In genomic region chr3:55612459-55613115, GRCm38 (mm10) we compare ENCODE assay signal across 21 mouse cellular contexts.
DNase-seq lines count a peak whose midpoint lies in the region; ATAC-seq and TF ChIP-seq lines count a peak whose summit lies in the region.
"Had no signal": no experiment of that assay in that cellular context is flagged by ENCODE, and none has a peak within 500 bp of the region (broad histone marks: within the 10 kb centered on the region; RNA-seq: fewer than 3 reads in every experiment).

No protein-coding gene starts in this region.

- no peak for TF ChIP-seq CTCF in lung, embryonic 14.5 days (IDR thresholded peaks at IDR 0.05; ENCODE audit: low read depth)
- no peak for TF ChIP-seq CTCF in lung, postnatal 0 days (IDR thresholded peaks at IDR 0.05)
- TF ChIP-seq CTCF in kidney, adult 2 months (conservative IDR thresholded peaks at IDR 0.05; ENCODE audit: insufficient read depth, insufficient read length, low read depth, low read length), result no peak

- H3K27me3 ChIP-seq in lung, embryonic 14.5 days (ENCODE audit: insufficient read depth, low read length), result no peaks in the 10 kb centered on the region
- no peaks in the 10 kb centered on the region for H3K27me3 ChIP-seq in lung, postnatal 0 days (replicated peaks; ENCODE audit: insufficient read depth, low read length)
- H3K27me3 ChIP-seq in embryonic facial prominence, embryonic 14.5 days (replicated peaks; ENCODE audit: control insufficient read depth, insufficient read depth, low read length), result no peaks in the 10 kb centered on the region
- H3K27me3 ChIP-seq in limb, embryonic 14.5 days (ENCODE audit: control insufficient read depth, insufficient read depth, low read length), result no peaks in the 10 kb centered on the region
- H3K27me3 ChIP-seq in kidney, adult 2 months (replicated peaks; ENCODE audit: control insufficient read depth, insufficient read depth, low read length), result no peaks in the 10 kb centered on the region
- H3K27me3 ChIP-seq: heart, embryonic 12.5 days; liver, embryonic 13.5 days; stomach, embryonic 15.5 days had no signal

- no peak overlapping the region for H3K4me3 ChIP-seq in lung, embryonic 14.5 days (ENCODE audit: low read depth, low read length)
- H3K4me3 ChIP-seq in lung, postnatal 0 days (ENCODE audit: low read depth, low read length), result no peak overlapping the region
- H3K4me3 ChIP-seq in embryonic facial prominence, embryonic 14.5 days (ENCODE audit: low read depth, low read length), result no peak overlapping the region
- no peak overlapping the region for H3K4me3 ChIP-seq in limb, embryonic 14.5 days (replicated peaks; ENCODE audit: low read length)
- H3K4me3 ChIP-seq in kidney, adult 2 months (ENCODE audit: insufficient read depth, low read depth, low read length), result no peak overlapping the region
- H3K4me3 ChIP-seq: gastrocnemius, adult 2 months; heart, embryonic 12.5 days; layer of hippocampus, adult 2 months; liver, embryonic 13.5 days; stomach, embryonic 15.5 days had no signal

- H3K9me3 ChIP-seq in lung, embryonic 14.5 days (ENCODE audit: low read depth, low read length), result no peaks in the 10 kb centered on the region
- H3K9me3 ChIP-seq in lung, postnatal 0 days (ENCODE audit: low read length), result no peaks in the 10 kb centered on the region
- no peaks in the 10 kb centered on the region for H3K9me3 ChIP-seq in embryonic facial prominence, embryonic 14.5 days (ENCODE audit: control insufficient read depth, low read length)
- H3K9me3 ChIP-seq in limb, embryonic 14.5 days (ENCODE audit: control insufficient read depth, low read length), result no peaks in the 10 kb centered on the region
- H3K9me3 ChIP-seq: heart, embryonic 12.5 days; liver, embryonic 13.5 days; stomach, embryonic 15.5 days had no signal

- DNase-seq in lung, embryonic 14.5 days, result peak; percentile 21
- DNase-seq in lung, postnatal 0 days (ENCODE audit: low spot score), result no peak
- peak; percentile 70 for DNase-seq in embryo, embryonic 11 days
- DNase-seq in embryonic facial prominence, embryonic 14.5 days (ENCODE audit: low spot score), result peak; percentile 91
- peak; percentile 35 for DNase-seq in limb, embryonic 14.5 days (ENCODE audit: low spot score)
- no peak for DNase-seq in adipocyte (ENCODE audit: low spot score)
- no peak for DNase-seq in kidney, adult 2 months
- DNase-seq: adrenal gland, adult 2 months; cerebellum, adult 9-11 months; forebrain, postnatal 0 days; gastrocnemius, adult 2 months; kidney, adult 18-20 months; kidney, postnatal 14 days; layer of hippocampus, postnatal 36 days; liver, embryonic 13.5 days; thymus, adult 18-20 months had no signal

- no peaks in the 10 kb centered on the region for H3K36me3 ChIP-seq in lung, embryonic 14.5 days (ENCODE audit: insufficient read depth)
- H3K36me3 ChIP-seq in lung, postnatal 0 days (ENCODE audit: insufficient read depth, low read length), result no peaks in the 10 kb centered on the region
- no peaks in the 10 kb centered on the region for H3K36me3 ChIP-seq in embryonic facial prominence, embryonic 14.5 days (ENCODE audit: control insufficient read depth, insufficient read depth, low read length)
- H3K36me3 ChIP-seq in limb, embryonic 14.5 days (ENCODE audit: control insufficient read depth, insufficient read depth, low read length), result no peaks in the 10 kb centered on the region
- no peaks in the 10 kb centered on the region for H3K36me3 ChIP-seq in kidney, adult 2 months (ENCODE audit: control insufficient read depth, insufficient read depth, low read length)
- H3K36me3 ChIP-seq: heart, embryonic 12.5 days; liver, embryonic 13.5 days; stomach, embryonic 15.5 days had no signal

- no peak overlapping the region for H3K4me2 ChIP-seq in lung, embryonic 14.5 days
- no peak overlapping the region for H3K4me2 ChIP-seq in lung, postnatal 0 days (replicated peaks; ENCODE audit: low read depth, low read length)
- peak overlapping the region; percentile 35 for H3K4me2 ChIP-seq in embryonic facial prominence, embryonic 14.5 days (ENCODE audit: low read depth, low read length)
- no peak overlapping the region; the same call in 1 of the 2 replicates for H3K4me2 ChIP-seq in limb, embryonic 14.5 days (replicated peaks; ENCODE audit: low read depth, low read length, severe bottlenecking)
- H3K4me2 ChIP-seq: heart, embryonic 12.5 days; liver, embryonic 13.5 days; stomach, embryonic 15.5 days had no signal

- ATAC-seq in lung, embryonic 14.5 days (ENCODE audit: insufficient read depth), result peak; percentile 65
- ATAC-seq in lung, postnatal 0 days, result no peak
- ATAC-seq in embryonic facial prominence, embryonic 14.5 days (ENCODE audit: low read depth), result peak; percentile 91
- 0 out of 2 replicates have a peak, but pooled peaks have one; percentile 26 for ATAC-seq in limb, embryonic 14.5 days (ENCODE audit: low FRiP score, low read depth)
- ATAC-seq: forebrain, postnatal 0 days; hindbrain, postnatal 0 days; midbrain, embryonic 16.5 days had no signal

- WGBS in lung, embryonic 14.5 days, result 29% methylated on average over 5 of the region's 5 CpGs
- WGBS in lung, postnatal 0 days, result 38% methylated on average over 5 of the region's 5 CpGs
- 10% methylated on average over 5 of the region's 5 CpGs for WGBS in embryonic facial prominence, embryonic 14.5 days
- WGBS in limb, embryonic 14.5 days, result 14% methylated on average over 5 of the region's 5 CpGs
- 50% methylated on average over 5 of the region's 5 CpGs for WGBS in kidney, adult 2 months

- H3K27ac ChIP-seq in lung, embryonic 14.5 days (ENCODE audit: low read depth), result 0 out of 2 replicates have a peak overlapping the region, but pooled peaks have one; percentile 38
- no peak overlapping the region for H3K27ac ChIP-seq in lung, postnatal 0 days (ENCODE audit: low read length)
- peak overlapping the region; percentile 80 for H3K27ac ChIP-seq in embryonic facial prominence, embryonic 14.5 days (replicated peaks; ENCODE audit: low read depth, low read length)
- 0 out of 2 replicates have a peak overlapping the region, but pooled peaks have one; percentile 48 for H3K27ac ChIP-seq in limb, embryonic 14.5 days (replicated peaks; ENCODE audit: low read depth, low read length)
- H3K27ac ChIP-seq in kidney, adult 2 months (ENCODE audit: insufficient read depth, low read depth, low read length), result no peak overlapping the region
- H3K27ac ChIP-seq: gastrocnemius, adult 2 months; hindbrain, postnatal 0 days; layer of hippocampus, adult 2 months; liver, embryonic 13.5 days; stomach, embryonic 15.5 days had no signal

- H3K9ac ChIP-seq in lung, embryonic 14.5 days, result no peak overlapping the region
- no peak overlapping the region for H3K9ac ChIP-seq in lung, postnatal 0 days (replicated peaks; ENCODE audit: low read depth)
- no peak overlapping the region for H3K9ac ChIP-seq in embryonic facial prominence, embryonic 14.5 days (ENCODE audit: low read depth, low read length)
- no peak overlapping the region for H3K9ac ChIP-seq in limb, embryonic 14.5 days (ENCODE audit: low read depth, low read length, severe bottlenecking)
- H3K9ac ChIP-seq: forebrain, postnatal 0 days; heart, embryonic 12.5 days; liver, embryonic 13.5 days; stomach, embryonic 15.5 days had no signal

- no peak for TF ChIP-seq EP300 in lung, postnatal 0 days (IDR thresholded peaks at IDR 0.05)

- no peaks in the 10 kb centered on the region for H3K4me1 ChIP-seq in lung, embryonic 14.5 days (ENCODE audit: insufficient read depth)
- H3K4me1 ChIP-seq in lung, postnatal 0 days (ENCODE audit: insufficient read depth, low read depth, low read length), result no peaks in the 10 kb centered on the region
- H3K4me1 ChIP-seq in embryonic facial prominence, embryonic 14.5 days (ENCODE audit: control insufficient read depth, insufficient read depth, low read length), result peaks cover 4% of the 10 kb centered on the region
- peaks cover 11% of the 10 kb centered on the region for H3K4me1 ChIP-seq in limb, embryonic 14.5 days (ENCODE audit: control insufficient read depth, insufficient read depth, low read length)
- H3K4me1 ChIP-seq in kidney, adult 2 months (ENCODE audit: control insufficient read depth, insufficient read depth, low read length), result no peaks in the 10 kb centered on the region
- H3K4me1 ChIP-seq: heart, embryonic 12.5 days; liver, embryonic 13.5 days; stomach, embryonic 15.5 days had no signal

- TF ChIP-seq POLR2A in limb, embryonic 14.5 days (IDR thresholded peaks at IDR 0.05; ENCODE audit: borderline replicate concordance, extremely low read depth, insufficient read depth, insufficient read length), result no peak
- no peak for TF ChIP-seq POLR2A in kidney, adult 2 months (IDR thresholded peaks at IDR 0.05; ENCODE audit: low read depth, low read length)

Comparison
In these comparisons a context has a peak if more than half of its experiments do, and no peak if none do; other contexts are left out.
1. DNase-seq: peak in lung, embryonic 14.5 days (single experiment), embryo, embryonic 11 days (single experiment), embryonic facial prominence, embryonic 14.5 days (single experiment) and limb, embryonic 14.5 days (single experiment); none in lung, postnatal 0 days (single experiment), adipocyte (single experiment) and kidney, adult 2 months (single experiment).
2. H3K27ac ChIP-seq: peak in lung, embryonic 14.5 days (single experiment), embryonic facial prominence, embryonic 14.5 days (single experiment) and limb, embryonic 14.5 days (single experiment); none in lung, postnatal 0 days (single experiment) and kidney, adult 2 months (single experiment).